Mouse (Mus musculus) heart, adult 8-10 months (tissue): ENCODE data around the gene Zmynd10. TPM values are rescaled to one million over a fixed set of nuclear protein-coding genes. Genes with fewer than 3 reads are reported as not detected.

Experiments
- DNase-seq: peaks from one replicate; pipeline ENCODE4 v3.0.0; 2022; ENCODE audit warnings: low spot score
- total RNA-seq, 4 experiments: library from RNA; stranded (reverse); gene quantifications; 2 replicates each; pipeline ENCODE4 v1.2.4; 2022

Zmynd10 gene
- total RNA-seq, 4 experiments from 2014 or later = 0.35 to 0.40 TPM; not detected in 2

GRCm38 (mm10) chr9:107540420-107540819 lies 6.7 kb upstream of the Zmynd10 start:
- DNase-seq = no peak

DNA sequence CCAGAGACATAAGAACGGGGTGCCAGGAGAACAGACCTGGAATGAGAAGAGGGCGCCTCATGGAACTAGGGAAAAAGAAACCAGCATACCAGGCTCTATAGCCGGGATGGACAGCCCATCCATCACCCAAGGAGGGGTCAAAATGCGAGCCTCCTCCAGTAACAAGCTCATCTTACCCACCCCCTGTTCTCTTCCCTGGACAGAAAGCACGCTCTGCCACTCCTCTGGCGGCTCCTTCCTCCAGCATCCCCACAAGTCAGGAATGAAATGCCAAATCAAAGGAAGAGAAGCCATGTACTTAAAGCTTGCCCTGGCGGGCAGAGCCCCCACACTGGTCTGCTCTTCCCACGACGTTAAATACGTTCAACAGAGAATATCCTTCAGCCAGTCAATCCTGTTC lies 6.1 kb upstream of the Zmynd10 start:
- no peak for DNase-seq

GRCm38 (mm10) chr9:107541474-107542351 lies 5.4 kb upstream of the Zmynd10 start, which contains the start of the genes Cyb561d2 and Nprl2:
Cyb561d2 (minus strand) TSS chr9:107542193.
Nprl2 (plus strand) TSS chr9:107542226.
- DNase-seq = peak; percentile 94

DNA sequence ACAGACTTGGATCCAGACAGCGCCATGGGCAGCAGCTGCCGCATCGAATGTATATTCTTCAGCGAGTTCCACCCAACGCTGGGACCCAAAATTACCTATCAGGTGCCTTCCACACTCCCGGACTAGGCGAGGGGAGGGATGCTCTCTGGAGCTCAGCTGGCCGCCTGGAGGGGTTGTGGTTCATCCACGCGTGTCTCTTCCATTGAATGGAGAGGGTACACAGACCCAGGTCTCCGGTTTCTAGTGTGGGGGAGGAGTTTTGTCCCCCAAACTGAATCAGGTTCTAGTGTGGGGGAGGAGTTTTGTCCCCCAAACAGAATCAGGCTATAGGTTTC lies 4.8 kb upstream of the Zmynd10 start:
- no peak for DNase-seq

DNA sequence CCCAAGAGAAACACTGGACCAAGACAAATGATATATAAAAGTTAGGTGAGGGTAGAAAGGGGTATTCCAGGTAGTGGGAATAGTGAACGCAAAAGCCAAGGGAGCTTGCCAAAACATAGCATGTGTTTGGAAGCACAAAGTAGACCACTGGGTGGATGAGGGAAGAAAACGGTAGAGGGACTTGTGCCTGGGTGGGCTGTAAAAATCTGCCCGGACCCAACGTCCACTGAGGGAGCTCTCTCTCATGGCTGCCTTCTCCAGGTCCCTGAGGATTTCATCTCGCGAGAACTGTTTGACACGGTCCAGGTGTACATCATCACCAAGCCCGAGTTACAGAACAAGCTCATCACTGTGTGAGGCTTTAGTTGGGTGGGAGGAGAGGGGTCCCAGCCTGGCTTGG lies 4.4 kb upstream of the Zmynd10 start:
- DNase-seq = no peak

GRCm38 (mm10) chr9:107543299-107543698 lies 3.8 kb upstream of the Zmynd10 start:
- DNase-seq = no peak

- DNase-seq = no peak
Measured at GRCm38 (mm10) chr9:107544196-107544700, 2.9 kb upstream of the Zmynd10 start.

- no peak for DNase-seq
Measured at GRCm38 (mm10) chr9:107544729-107545128, 2.4 kb upstream of the Zmynd10 start.

DNA sequence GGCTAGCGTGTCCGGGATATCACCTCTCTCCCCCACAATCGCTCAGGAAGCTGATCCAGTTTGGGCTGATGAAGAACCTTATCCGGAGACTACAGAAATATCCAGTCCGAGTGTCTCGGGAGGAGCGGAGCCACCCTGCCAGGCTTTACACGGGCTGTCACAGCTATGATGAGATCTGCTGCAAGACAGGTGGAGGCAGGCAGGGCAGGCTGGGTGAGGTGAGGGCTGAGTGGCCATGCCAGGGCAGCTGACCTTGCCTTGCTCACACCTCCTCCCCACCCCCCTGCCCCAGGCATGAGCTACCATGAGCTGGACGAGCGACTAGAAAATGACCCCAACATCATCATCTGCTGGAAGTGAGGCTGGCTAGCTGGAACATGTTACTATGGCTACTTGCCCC lies 1.9 kb upstream of the Zmynd10 start:
- no peak for DNase-seq

- DNase-seq = peak; percentile 74
Measured at GRCm38 (mm10) chr9:107545602-107546001, 1.5 kb upstream of the Zmynd10 start.

DNA sequence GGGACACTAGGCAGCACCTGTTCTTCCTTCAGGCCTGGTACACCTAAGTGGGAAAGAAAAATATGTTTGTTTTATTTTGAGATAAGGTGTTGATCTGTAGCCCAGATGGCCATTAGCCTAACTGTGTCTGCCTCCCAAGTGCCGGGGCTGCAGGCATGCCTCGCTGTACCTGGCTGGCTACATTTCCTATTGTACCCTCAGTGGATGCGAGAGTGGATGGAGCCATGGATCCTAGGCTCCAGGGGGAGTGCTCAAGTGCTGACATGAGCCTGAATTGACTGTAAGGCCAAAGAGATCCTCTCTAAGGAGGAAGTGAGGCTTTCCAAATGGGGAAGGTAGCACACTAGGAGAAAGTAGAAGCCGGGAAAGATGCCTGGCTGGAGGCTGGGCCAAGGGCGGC lies 859 bp downstream of the Zmynd10 start:
- DNase-seq = no peak

DNA sequence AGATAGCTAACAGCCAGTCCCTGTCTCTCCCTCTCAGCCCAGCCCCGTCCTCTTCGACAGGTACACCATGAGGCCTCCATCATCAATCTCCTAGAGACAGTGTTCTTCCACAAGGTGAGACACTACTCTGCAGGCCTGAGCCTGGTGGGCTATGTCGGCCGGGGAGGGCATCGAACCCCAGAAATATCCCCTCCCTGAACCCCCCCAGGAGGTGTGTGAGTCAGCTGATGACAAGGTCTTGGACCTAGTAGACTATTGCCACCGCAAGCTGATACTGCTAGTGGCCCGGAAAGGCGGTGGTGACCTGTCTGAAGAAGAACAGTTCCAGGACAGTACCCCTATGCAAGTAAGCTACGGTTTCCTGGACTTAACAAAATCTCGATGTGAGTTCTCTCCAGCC lies 1.7 kb downstream of the Zmynd10 start:
- DNase-seq = no peak

DNA sequence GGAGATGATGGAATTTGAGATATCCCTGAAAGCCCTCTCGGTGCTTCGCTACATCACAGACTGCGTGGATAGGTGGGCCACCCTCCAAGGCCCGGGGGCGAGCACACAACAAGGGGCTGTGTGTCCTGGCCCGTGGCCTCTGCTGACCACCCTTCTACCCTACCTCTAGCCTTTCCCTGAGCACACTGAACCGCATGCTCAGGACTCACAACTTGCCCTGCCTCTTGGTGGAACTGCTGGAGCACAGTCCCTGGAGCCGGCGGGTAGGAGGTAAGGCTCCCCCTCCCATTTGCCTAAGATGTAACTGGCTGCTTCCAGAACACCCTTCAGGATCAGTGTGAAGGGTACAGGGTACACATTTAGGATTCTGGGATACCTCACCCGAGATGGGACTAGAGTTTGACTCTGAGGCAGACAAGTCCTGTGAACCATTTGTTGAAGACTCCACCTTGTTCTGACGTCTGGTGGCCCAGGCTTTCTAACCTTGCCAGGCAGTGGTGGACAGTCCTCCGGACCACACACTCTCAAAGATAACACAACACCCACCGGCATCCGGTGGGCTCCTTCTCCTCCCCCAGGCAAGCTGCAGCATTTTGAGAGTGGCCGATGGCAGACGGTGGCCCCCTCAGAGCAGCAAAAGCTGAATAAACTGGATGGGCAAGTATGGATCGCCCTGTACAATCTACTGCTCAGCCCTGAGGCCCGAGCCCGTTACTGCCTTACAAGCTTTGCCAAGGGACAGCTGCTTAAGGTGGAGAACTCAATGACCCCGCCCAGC lies 2.4 kb downstream of the Zmynd10 start:
- DNase-seq = no peak

GRCm38 (mm10) chr9:107550491-107551116 lies 3.5 kb downstream of the Zmynd10 start:
- DNase-seq = no peak

DNA sequence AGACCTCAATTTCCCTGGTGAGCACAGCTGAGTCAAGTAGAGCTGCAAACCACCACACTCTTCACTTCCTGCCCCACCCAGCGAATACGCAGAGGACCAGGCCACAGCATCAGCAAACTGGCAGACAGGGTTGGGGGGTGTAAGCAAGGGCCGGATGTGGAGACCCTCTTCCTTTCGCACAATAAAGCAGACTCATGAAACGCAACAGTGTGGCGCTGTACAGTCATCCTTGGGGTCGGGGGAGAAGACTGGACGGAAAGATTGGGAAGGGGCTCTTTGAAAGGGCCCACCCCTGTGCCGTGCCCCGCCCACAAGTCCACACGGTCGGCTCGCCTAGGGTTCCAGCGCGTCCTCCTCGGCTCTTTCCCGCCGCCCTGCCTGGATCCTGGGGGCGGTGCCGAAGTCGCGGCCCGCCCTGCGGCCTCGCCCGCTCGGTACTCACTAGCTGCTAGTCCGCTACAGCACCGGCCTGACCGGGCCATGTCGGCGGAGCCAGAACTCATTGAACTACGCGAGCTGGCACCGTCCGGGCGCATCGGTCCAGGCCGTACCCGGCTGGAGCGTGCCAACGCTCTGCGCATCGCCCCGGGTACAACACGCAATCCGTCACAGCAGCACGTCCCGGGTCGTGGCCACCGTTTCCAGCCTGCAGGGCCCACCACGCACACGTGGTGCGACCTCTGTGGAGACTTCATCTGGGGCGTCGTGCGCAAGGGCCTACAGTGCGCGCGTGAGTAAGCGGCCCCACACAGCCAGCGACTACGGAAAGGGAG lies 4.2 kb downstream of the Zmynd10 start, which contains the start of gene Rassf1:
TSS of gene Rassf1 (plus strand) at position 439 of the 773 bp plus-strand sequence.
- DNase-seq = peak; percentile 61

GRCm38 (mm10) chr9:107551890-107552355 lies 4.8 kb downstream of the Zmynd10 start:
- DNase-seq = no peak

DNA sequence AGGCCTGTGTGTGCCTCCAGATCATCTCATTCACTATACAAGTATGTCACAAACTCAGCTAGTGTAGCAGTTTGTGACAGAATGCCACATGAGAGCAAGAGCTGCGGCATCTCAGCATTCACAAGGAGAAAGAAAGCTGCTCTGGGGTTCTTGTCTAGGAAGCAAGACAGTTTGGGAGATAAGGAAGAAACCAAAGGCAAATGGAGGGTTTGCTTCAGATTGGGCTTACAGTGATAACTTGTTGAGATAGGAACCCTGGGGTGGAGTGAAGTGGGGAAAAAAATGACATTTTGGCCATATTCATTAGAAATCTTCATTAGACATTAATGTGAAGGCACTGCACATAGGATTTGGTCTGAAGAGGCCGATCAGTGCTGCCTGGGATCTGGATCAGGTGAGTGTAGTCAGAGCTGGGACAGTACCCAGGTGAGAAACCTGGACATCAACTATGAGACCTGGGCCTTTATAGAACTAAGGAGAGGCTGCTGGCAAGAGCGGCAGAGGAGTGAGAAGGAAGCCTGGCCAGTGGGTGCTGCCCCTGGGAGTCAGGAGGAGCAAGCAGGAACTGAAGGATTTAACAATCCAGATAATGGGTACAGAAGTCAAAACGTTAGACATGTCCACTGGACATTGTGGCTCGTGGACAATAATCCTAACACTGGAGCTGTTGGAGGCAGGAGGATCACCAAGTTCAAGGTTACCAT lies 5.7 kb downstream of the Zmynd10 start:
- no peak for DNase-seq

GRCm38 (mm10) chr9:107553541-107554318 lies 6.6 kb downstream of the Zmynd10 start:
- DNase-seq = no peak

DNA sequence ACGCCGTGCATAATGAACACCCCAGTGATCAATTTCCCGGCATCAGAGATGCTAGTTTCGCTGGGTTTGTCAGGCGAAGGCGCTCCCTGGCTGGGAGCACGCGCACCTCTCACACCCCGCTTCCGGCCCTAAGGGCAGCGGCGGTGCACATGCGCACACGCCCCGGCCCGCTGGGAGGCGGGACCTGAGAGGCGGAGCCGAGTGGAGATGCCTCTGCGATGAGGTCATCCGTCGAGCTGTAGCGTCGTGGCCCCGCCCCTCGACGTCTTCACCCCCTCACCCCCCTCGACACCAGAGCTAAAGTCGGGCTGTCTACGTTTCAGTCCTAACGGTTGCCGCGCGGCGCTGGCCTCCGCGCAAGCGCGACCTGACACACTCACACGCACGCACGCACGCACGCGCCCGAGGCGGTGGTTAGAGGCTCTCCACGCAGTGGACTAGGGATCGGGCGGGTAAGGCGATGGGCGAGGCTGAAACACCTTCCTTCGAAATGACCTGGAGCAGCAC lies 7.3 kb downstream of the Zmynd10 start:
- peak; percentile 92 for DNase-seq
